In genomic region chr11:107469031-107469522, GRCm38 (mm10) we compare ENCODE assay signal across 8 mouse cellular contexts. TPM values are rescaled to one million over a fixed set of nuclear protein-coding genes. Genes with fewer than 3 reads are reported as not detected.
DNase-seq lines count a peak whose midpoint lies in the region; ATAC-seq lines count a peak whose summit lies in the region.

No protein-coding gene starts in this region.

- H3K4me2 ChIP-seq in forebrain, embryonic 13.5 days = peak overlapping the region; percentile 74
- H3K4me2 ChIP-seq in neural tube, embryonic 14.5 days (ENCODE audit: low read depth, low read length) = peak overlapping the region; percentile 50

- peak overlapping the region; percentile 91 for H3K27ac ChIP-seq in forebrain, embryonic 13.5 days
- peak overlapping the region; percentile 80 for H3K27ac ChIP-seq in neural tube, embryonic 14.5 days (ENCODE audit: low read depth, low read length)

- WGBS in forebrain, embryonic 13.5 days = 1% methylated on average over 29 of the region's 38 CpGs
- WGBS in neural tube, embryonic 14.5 days = 0% methylated on average over 38 of the region's 38 CpGs

- no peaks in the 10 kb centered on the region for H3K9me3 ChIP-seq in forebrain, embryonic 13.5 days (replicated peaks)
- H3K9me3 ChIP-seq in neural tube, embryonic 14.5 days (ENCODE audit: control insufficient read depth, low read length) = no peaks in the 10 kb centered on the region

- peak overlapping the region; percentile 92 for H3K9ac ChIP-seq in forebrain, embryonic 13.5 days
- H3K9ac ChIP-seq in neural tube, embryonic 14.5 days (replicated peaks; ENCODE audit: low read depth, low read length) = peak overlapping the region; percentile 85

- peak; percentile 64 to 65 for DNase-seq in CD8-positive naive resting alpha-beta T cell, adult 2 months (ENCODE audit: low read depth in 2 of 2, low spot score in 2 of 2)
- peak; percentile 87 to 88 for DNase-seq in heart, postnatal 10 days
- DNase-seq in layer of hippocampus, adult 18-20 months (ENCODE audit: low spot score in 2 of 2) = peak; percentile 64 to 83
- peak; percentile 68 to 69 for DNase-seq in lung, adult 18-20 months
- peak; percentile 27 for DNase-seq in telencephalon, adult 2 months (ENCODE audit: low read depth, low spot score)

- no peaks in the 10 kb centered on the region for H3K27me3 ChIP-seq in forebrain, embryonic 13.5 days
- peaks cover 2% of the 10 kb centered on the region; the same call in 1 of the 2 replicates for H3K27me3 ChIP-seq in neural tube, embryonic 14.5 days (ENCODE audit: control insufficient read depth, insufficient read depth, low read length)

- H3K4me1 ChIP-seq in forebrain, embryonic 13.5 days = peaks cover 37% of the 10 kb centered on the region
- peaks cover 7% of the 10 kb centered on the region; the same call in 1 of the 2 replicates for H3K4me1 ChIP-seq in neural tube, embryonic 14.5 days (ENCODE audit: control insufficient read depth, insufficient read depth, low read length)

- H3K36me3 ChIP-seq in forebrain, embryonic 13.5 days (ENCODE audit: poor library complexity, severe bottlenecking) = 0 out of 2 replicates have a peak, but pooled peaks cover 2% of the 10 kb centered on the region
- no peaks in the 10 kb centered on the region for H3K36me3 ChIP-seq in neural tube, embryonic 14.5 days (ENCODE audit: control insufficient read depth, insufficient read depth, low read length)

- H3K4me3 ChIP-seq in forebrain, embryonic 13.5 days = peak overlapping the region; percentile 88
- H3K4me3 ChIP-seq in neural tube, embryonic 14.5 days (ENCODE audit: low read depth, low read length) = peak overlapping the region; percentile 84

- intact Hi-C loops in heart, postnatal 10 days (cut with DNase I) = loop anchor here (1.0 to 5.0 kb wide), 5 partner anchors 52 to 193 kb away; no protein-coding TSS in a partner anchor

- peak; percentile 47; the same call in 1 of the 2 replicates for ATAC-seq in cerebellum, adult (ENCODE audit: insufficient number of reproducible peaks, low FRiP score, low TSS enrichment)
- peak; percentile 89 for ATAC-seq in forebrain, embryonic 13.5 days
- peak; percentile 91 for ATAC-seq in neural tube, embryonic 14.5 days (ENCODE audit: low read depth)

RNA-seq across cellular contexts. Expression of gene Pitpnc1, which starts 1.4 kb away (rescaled TPM):
- polyA plus RNA-seq in forebrain, embryonic 13.5 days (2015; fragmentation: Nextera tagmentation; extraction: Ambion mirVana) = 35.6 and 36.1 TPM in 2 replicates
- 10 to 100 TPM; 75.6 to 78.1 TPM for total RNA-seq in heart, postnatal 10 days (2021)
- 10 to 100 TPM; 46.1 to 48.1 TPM for total RNA-seq in layer of hippocampus, adult 18-20 months (2021)
- polyA plus RNA-seq in neural tube, embryonic 14.5 days (2014; fragmentation: Nextera tagmentation; extraction: Ambion mirVana) = 45.2 and 51.3 TPM in 2 replicates

RNA-seq across cellular contexts. Expression of gene Psmd12, which starts 10.2 kb away (rescaled TPM):
- polyA plus RNA-seq in forebrain, embryonic 13.5 days (2015; fragmentation: Nextera tagmentation; extraction: Ambion mirVana) = 171 and 174 TPM in 2 replicates
- 10 to 100 TPM; 91.0 to 91.5 TPM for total RNA-seq in heart, postnatal 10 days (2021)
- total RNA-seq in layer of hippocampus, adult 18-20 months (2021) = 10 to 100 TPM; 66.5 to 69.8 TPM
- 159 and 167 TPM in 2 replicates for polyA plus RNA-seq in neural tube, embryonic 14.5 days (2014; fragmentation: Nextera tagmentation; extraction: Ambion mirVana)

Comparison
In these comparisons a context has a peak if more than half of its experiments do, and no peak if none do; other contexts are left out.
1. Peak in every context shown above with its lines: DNase-seq, ATAC-seq, H3K4me3 ChIP-seq and H3K27ac ChIP-seq.
2. DNase-seq: peak in every context shown above with its lines; median percentile 88 in heart, postnatal 10 days; 74 in layer of hippocampus, adult 18-20 months; 68 in lung, adult 18-20 months; 64 in CD8-positive naive resting alpha-beta T cell, adult 2 months; 27 in telencephalon, adult 2 months.